Mouse (Mus musculus) adrenal gland, postnatal 14 days (tissue): ENCODE measurements around the gene Itpr2. TPM values are rescaled to one million over a fixed set of nuclear protein-coding genes. Genes with fewer than 3 reads are reported as not detected.

Experiments
- DNase-seq: peaks from one replicate; pipeline ENCODE4 v3.0.0; 2021; ENCODE audit warnings: mixed read lengths
- total RNA-seq: library from RNA; stranded (reverse); gene quantifications from 2 replicates; pipeline ENCODE4 v1.2.3, GENCODE M21; 2021

The Itpr2 gene
- total RNA-seq, 1 experiment from 2014 or later, result 93.3 TPM

- no peak for DNase-seq
Observed at GRCm38 (mm10) chr6:146258261-146258660, 243.8 kb downstream of the Itpr2 start.

GRCm38 (mm10) chr6:146256947-146257670 lies 244.9 kb downstream of the Itpr2 start:
- DNase-seq, result no peak

GRCm38 (mm10) chr6:146256401-146256800 lies 245.6 kb downstream of the Itpr2 start:
- no peak for DNase-seq

GRCm38 (mm10) chr6:146255656-146256055 lies 246.4 kb downstream of the Itpr2 start:
- DNase-seq, result no peak

- DNase-seq, result no peak
Observed at GRCm38 (mm10) chr6:146254931-146255330, 247.1 kb downstream of the Itpr2 start.

GRCm38 (mm10) chr6:146254216-146254820 lies 247.7 kb downstream of the Itpr2 start:
- DNase-seq, result no peak

GRCm38 (mm10) chr6:146249096-146249495 lies 252.9 kb downstream of the Itpr2 start:
- no peak for DNase-seq

- DNase-seq, result no peak
Observed at GRCm38 (mm10) chr6:146248341-146248740, 253.7 kb downstream of the Itpr2 start.

- DNase-seq, result no peak
Observed at GRCm38 (mm10) chr6:146247906-146248305, 254.1 kb downstream of the Itpr2 start.

- DNase-seq, result no peak
Observed at GRCm38 (mm10) chr6:146246368-146246767, 255.7 kb downstream of the Itpr2 start.

- no peak for DNase-seq
Observed at GRCm38 (mm10) chr6:146245888-146246287, 256.1 kb downstream of the Itpr2 start.

- DNase-seq, result no peak
Observed at GRCm38 (mm10) chr6:146243068-146243467, 259.0 kb downstream of the Itpr2 start.

GRCm38 (mm10) chr6:146241336-146241735 lies 260.7 kb downstream of the Itpr2 start:
- DNase-seq, result no peak

- DNase-seq, result no peak
Observed at GRCm38 (mm10) chr6:146235165-146235564, 266.9 kb downstream of the Itpr2 start.

- DNase-seq, result no peak
Observed at GRCm38 (mm10) chr6:146234417-146234816, 267.6 kb downstream of the Itpr2 start.

- DNase-seq, result no peak
Observed at GRCm38 (mm10) chr6:146230903-146231302, 271.1 kb downstream of the Itpr2 start.

GRCm38 (mm10) chr6:146230373-146230788 lies 271.6 kb downstream of the Itpr2 start:
- no peak for DNase-seq

GRCm38 (mm10) chr6:146229967-146230366 lies 272.1 kb downstream of the Itpr2 start:
- no peak for DNase-seq

- DNase-seq, result no peak
Observed at GRCm38 (mm10) chr6:146229519-146229918, 272.5 kb downstream of the Itpr2 start.

- no peak for DNase-seq
Observed at GRCm38 (mm10) chr6:146228048-146228447, 274.0 kb downstream of the Itpr2 start.

- DNase-seq, result no peak
Observed at GRCm38 (mm10) chr6:146222403-146223063, 279.5 kb downstream of the Itpr2 start.

GRCm38 (mm10) chr6:146221371-146222336 lies 280.4 kb downstream of the Itpr2 start:
- peak; percentile 49 for DNase-seq
